Mouse (Mus musculus) heart, postnatal 0 days (tissue): ENCODE data around the gene Tiam2.

ENCODE experiments used
- CTCF ChIP-seq: IDR thresholded peaks from 2 replicates; pipeline ENCODE4 v1.5.1; 2016; ENCODE audit warnings: antibody characterized with exemption, control low read depth, low read depth
- EP300 ChIP-seq: IDR thresholded peaks from 2 replicates; pipeline ENCODE4 v1.6.1; 2016; ENCODE audit warnings: antibody characterized with exemption, low read depth

DNA sequence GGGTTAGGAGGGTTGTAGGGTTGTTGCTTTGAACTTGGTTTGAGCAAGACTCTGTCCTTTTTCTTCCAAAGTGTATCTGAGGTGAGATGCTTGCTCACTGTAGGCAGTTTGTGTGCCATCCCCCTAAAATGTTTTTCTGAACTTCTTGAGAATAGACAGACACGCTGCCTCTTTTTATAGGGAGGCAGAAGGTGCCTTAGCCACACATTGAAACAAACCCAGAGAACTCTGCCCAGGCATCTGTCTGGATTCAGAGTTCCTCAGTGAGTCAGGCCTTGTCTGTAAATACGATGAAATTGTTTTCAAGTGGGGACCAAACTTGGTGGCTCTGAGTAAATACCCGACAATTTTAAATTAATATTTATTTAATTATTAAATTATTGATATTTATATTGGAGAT lies 172.2 kb downstream of the Tiam2 start:
- TF ChIP-seq CTCF (no peak), EP300 (no peak)
